Mouse (Mus musculus): ENCODE measurements around the gene Slc15a1. TPM values are rescaled to one million over a fixed set of nuclear protein-coding genes. Genes with fewer than 3 reads are reported as not detected.

The Slc15a1 gene
- polyA plus RNA-seq, 2 experiments from 2014 or later: 0.16 TPM; not detected in 1

Other genes with a start within 250 kb of the Slc15a1 start
- 10 to 100 TPM; 63.3 to 68.7 TPM for gene Stk24, start 125.2 kb downstream of the Slc15a1 start, polyA plus RNA-seq (2017; shearing (Covaris generic))

All from CD4-positive, CD25-positive, alpha-beta regulatory T cell, adult 4 months (primary cell).